Mouse (Mus musculus) urinary bladder, postnatal 25 days (tissue): ENCODE measurements around the gene Tmc3.

Experiments
- DNase-seq: peaks from one replicate; pipeline ENCODE4 v3.0.0; 2022; ENCODE audit warnings: low spot score

The Tmc3 gene

DNA sequence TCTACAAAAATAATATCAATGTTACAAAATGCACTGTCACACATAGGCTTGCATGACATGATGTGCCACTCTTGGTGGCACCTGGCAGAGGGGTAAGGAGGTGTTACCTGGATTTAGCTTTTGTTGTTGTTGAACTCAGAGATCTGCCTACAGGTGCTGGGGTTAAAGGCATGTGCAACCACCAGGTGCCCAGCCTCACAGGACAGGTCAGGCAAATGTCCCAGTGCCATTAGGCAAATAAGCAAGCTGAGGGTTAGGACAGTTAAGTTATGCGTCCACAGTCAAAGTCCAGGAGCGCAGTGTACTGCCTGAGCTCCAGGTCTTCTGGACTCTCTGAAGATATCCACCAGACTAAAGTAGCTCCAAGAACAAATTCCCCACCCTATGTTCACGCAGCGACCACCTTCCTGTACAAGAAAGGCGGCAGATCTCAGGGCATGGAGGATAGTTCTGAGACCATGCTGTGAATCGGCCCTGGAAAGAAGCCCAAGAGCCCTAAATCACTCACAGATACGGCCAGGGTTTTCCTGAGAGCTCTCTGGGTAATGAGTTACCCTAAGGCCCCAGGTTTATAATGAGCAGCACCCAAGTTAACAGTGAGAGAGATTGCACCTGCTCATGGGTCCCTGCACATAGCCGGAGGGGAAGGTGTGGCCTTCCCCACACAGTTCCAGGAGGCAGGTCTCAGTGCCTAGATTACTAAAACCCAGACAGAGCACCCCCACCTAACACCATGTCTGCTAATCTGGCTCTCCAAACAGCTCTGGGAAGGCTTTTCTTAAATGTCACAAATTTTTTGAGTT lies 53.3 kb downstream of the Tmc3 start:
- no peak for DNase-seq

DNA sequence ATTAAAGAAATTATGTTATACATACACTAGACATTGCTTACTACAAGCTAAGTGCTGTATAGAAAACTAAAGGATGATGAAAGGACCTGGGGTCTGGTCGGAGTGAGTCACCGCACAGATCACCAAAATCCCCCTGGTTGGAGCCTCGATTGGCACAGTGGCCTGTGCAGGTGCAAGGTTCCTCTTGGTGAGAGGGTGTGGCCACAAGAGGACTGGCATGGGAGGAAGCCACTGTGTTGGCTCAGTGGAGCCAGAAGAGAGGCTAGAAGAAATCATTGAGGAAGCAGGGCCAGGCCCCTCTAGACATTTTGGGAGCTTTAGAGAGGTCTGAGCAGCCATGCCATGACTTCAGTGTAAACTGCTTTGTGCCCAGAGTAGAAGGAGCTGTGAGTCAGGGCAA lies 54.4 kb downstream of the Tmc3 start:
- DNase-seq, result no peak

- DNase-seq, result no peak
Observed at GRCm38 (mm10) chr7:83640581-83640980, 55.9 kb downstream of the Tmc3 start.

- DNase-seq, result no peak
Observed at GRCm38 (mm10) chr7:83641163-83641562, 56.4 kb downstream of the Tmc3 start.

- DNase-seq, result no peak
Observed at GRCm38 (mm10) chr7:83643581-83643980, 58.9 kb downstream of the Tmc3 start.

DNA sequence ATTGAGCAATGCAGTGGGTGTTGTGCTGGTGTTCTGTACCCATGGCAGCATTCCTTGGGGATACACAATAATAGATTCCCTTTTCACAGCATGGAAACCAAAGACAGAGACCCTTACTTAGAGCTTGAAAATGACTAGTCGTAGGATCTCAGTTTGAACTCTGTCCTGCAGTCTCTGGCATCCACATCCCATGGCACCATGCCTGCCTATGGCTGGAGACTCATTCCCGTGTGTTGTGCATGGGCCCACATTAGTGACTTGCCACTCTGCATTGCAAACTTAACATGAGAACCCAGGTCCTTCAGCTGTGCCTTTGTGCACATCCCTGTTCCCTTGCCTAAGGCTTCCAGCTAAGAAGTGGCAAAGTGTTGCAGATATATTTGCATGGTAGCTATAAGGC lies 60.0 kb downstream of the Tmc3 start:
- no peak for DNase-seq

- DNase-seq, result no peak
Observed at GRCm38 (mm10) chr7:83645476-83645875, 60.7 kb downstream of the Tmc3 start.

DNA sequence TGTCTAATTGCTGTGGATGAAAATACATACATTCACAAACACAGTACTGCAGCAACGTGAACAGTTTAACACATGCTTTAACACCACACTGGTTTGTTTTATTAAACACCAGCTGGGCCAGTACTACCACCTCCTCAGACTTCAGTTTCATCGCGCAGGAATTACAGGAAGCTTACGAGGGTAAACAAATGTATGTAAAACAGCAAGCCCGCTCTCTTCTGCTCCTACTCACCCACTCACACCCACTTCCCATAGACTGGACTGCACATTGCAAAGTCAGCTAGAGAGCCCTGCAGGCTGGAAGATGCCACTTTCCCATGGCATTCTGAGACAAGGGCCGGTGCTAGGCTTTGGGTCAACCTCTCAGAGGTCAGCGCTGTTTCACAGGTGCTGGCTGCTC lies 64.1 kb downstream of the Tmc3 start:
- DNase-seq, result no peak

GRCm38 (mm10) chr7:83650638-83651037 lies 65.9 kb downstream of the Tmc3 start:
- no peak for DNase-seq

GRCm38 (mm10) chr7:83652498-83652897 lies 67.8 kb downstream of the Tmc3 start:
- no peak for DNase-seq

DNA sequence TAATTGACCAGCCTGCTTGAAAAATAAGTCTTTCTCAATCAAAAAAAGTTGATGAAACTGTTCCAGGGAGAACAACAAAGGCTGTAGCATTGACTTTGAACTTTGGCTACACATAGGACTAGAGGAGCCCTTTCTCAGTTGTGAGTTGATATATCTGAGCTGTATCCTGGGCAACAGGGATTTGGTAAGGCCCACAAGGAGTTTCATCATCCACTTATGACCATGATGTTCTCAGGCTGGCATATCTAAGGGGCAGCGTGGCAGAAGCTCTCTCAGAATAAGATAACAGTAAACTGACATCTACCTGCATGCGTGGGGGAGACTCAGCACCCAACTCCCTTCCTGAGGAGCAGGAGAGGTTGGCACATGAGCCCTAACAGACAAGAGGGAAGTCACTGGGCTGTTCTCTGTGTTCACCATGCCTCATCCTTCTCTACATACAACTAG lies 68.9 kb downstream of the Tmc3 start:
- DNase-seq, result no peak

GRCm38 (mm10) chr7:83654196-83654595 lies 69.5 kb downstream of the Tmc3 start:
- no peak for DNase-seq

GRCm38 (mm10) chr7:83654938-83655630 lies 70.4 kb downstream of the Tmc3 start:
- no peak for DNase-seq

DNA sequence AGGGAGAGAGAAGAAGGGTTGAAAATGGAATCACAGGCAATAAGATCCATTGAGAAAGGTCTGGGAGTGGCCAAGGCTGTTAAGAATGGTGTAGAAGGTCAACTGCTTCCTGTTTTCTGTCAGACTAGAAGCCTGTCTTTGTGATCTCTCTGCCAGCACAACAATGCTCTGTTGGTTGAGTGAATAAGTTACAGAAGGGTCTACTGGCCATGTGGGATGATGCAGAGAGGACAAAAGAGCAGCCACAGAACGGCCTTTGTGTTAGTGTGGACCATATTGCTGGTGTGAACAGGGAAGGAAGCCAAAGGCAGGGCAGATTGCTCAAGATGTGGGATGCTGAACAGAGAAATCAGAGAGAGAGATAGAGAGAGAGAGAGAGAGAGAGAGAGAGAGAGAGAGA lies 74.0 kb downstream of the Tmc3 start:
- DNase-seq, result no peak

- DNase-seq, result no peak
Observed at GRCm38 (mm10) chr7:83659159-83660065, 74.7 kb downstream of the Tmc3 start.

DNA sequence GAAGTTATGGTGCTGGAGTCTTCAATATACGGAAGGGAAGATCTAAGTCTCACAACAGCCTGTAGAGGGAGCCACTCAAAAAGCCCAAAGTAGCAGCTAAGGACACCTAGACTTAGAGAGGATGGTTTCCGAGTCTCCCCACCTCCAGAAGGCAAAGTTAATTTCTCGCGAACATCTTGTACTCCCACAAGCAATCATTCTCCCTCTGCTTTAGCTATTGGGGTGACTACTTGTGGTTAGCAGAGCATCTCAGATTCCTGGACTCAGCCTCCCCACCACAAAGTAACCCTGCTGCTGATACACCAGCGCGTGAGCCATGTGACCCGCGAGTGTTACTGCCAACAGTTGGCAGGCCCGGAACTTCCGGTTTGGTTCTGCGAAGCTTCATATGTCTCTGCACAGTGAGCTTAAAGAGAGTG lies 75.6 kb downstream of the Tmc3 start:
- DNase-seq, result no peak

DNA sequence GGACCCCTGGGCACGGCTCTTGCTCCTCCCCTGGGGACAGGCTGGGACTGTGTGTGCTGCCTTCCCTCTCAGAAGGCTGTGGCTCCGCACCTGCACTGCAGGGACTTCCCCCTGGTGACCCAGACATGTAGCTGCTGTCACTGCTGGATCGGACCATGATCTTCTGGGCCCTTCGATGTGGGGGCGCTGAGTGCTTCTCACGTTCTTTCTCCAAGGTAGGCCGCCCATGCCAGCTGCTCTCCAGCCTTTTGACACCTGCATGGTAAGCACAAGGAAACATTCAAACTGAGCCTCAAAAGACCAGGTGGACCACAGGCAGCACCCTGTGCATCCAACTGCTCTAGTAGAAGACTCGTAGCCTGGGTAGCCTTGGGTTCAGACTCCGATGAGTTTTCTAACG lies 76.3 kb downstream of the Tmc3 start:
- no peak for DNase-seq

DNA sequence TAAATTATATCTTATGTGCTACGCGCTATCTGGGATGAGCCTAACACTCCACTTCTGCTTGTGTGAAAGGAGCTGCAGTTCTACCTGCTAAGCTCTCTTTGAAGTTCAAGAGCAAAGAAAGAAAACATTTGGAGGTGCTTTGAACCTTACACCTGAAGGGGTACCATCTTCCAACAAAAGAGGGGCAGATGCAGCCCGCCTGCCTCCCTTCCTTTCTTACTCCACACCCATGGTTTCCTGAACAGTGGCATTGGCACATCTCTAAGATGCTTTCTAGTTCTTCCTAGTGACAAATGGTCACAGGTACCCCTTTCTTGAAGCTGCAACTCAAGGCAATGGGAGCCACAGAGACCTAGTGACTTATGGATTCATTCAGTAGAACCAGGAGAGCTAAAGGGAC lies 77.0 kb downstream of the Tmc3 start:
- no peak for DNase-seq

DNA sequence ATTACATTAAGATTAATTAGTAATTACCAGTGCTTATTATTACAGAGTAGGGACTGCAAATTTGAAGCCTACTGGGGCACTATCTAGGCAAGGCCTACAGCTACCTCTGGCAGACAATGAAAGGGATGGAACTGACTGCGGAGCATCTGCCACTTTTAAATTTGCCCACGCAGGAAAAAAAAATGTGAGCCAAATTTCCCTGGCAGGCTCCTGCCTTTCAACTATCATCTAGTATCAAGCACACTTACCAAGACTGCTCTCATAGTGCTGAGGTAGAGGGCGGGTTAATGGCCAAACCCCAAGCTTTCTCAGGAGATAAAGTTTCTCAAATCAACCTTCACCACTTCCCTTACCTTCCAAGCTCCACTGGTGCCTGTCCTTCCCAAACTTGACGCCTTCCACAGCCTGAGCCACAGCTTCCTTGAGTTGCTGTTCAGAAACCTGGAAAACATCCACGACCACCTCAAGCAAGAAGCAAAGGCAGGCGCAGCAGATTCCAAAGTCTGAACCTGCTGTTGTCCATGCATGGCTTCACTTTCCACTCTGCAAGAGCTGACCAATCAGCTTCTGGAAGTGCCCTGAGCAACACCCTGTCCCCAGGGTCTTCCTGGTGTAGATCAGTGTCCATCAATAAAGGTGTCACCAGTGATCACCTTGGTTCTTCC lies 78.1 kb downstream of the Tmc3 start:
- no peak for DNase-seq

DNA sequence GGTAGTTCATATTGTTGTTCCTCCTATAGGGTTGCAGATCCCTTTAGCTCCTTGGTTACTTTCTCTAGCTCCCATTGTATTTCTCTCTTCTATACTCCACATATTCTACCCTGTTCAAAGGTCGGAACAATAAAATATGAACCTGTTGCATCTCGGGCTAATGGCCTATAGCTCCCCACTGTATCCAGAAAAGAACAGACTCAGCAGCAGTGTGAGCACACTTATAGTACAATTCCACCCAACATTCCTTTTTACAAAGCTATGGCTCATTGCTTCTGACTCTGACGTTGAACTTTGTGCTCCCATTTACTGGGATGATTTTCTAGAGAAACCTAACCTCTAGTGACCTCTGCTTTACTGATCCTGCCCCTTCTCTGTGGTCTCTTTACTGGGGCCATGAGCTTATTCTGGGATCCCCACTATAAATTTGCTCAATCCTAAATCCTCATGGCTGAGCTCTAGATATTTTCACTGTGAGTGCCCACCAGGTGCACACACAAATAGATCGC lies 81.4 kb downstream of the Tmc3 start:
- no peak for DNase-seq

GRCm38 (mm10) chr7:83667936-83668645 lies 83.4 kb downstream of the Tmc3 start:
- DNase-seq, result no peak
